Mouse (Mus musculus) hindbrain, embryonic 16.5 days (tissue): Measurements from ENCODE around the gene Flt3l. TPM values are rescaled to one million over a fixed set of nuclear protein-coding genes. Genes with fewer than 3 reads are reported as not detected.

Experiments
- ATAC-seq: fragments of 200-750 bp; cut with Nextera tagmentation; 2 replicates; pipeline ENCODE4 v1.8.0; 2017; ENCODE audit warnings: moderate TSS enrichment, moderate library complexity
- H3K27ac ChIP-seq: fragments of 300-500 bp; sonication (generic); 2 replicates; pipeline ENCODE4 v1.5.1; 2014; ENCODE audit warnings: low read depth, mild to moderate bottlenecking, control low read depth, low read length, moderate library complexity
- H3K27me3 ChIP-seq: fragments of 300-500 bp; sonication (generic); replicated peaks from 2 replicates; pipeline ENCODE4 v1.6.1; 2014; ENCODE audit warnings: low read length; ENCODE audit not compliant: control insufficient read depth, insufficient read depth
- H3K36me3 ChIP-seq: fragments of 300-500 bp; sonication (generic); 2 replicates; pipeline ENCODE4 v1.6.1; 2014; ENCODE audit warnings: mild to moderate bottlenecking, low read length, moderate library complexity, mixed read lengths; ENCODE audit not compliant: control insufficient read depth, insufficient read depth
- H3K4me1 ChIP-seq: fragments of 300-500 bp; sonication (generic); 2 replicates; pipeline ENCODE4 v1.6.1; 2014; ENCODE audit warnings: low read depth, low read length; ENCODE audit not compliant: control insufficient read depth, insufficient read depth
- H3K4me2 ChIP-seq: fragments of 300-500 bp; sonication (generic); 2 replicates; pipeline ENCODE4 v1.6.1; 2014; ENCODE audit warnings: mild to moderate bottlenecking, low read length, control low read depth, moderate library complexity
- H3K4me3 ChIP-seq: fragments of 300-500 bp; sonication (generic); 2 replicates; pipeline ENCODE4 v1.5.1; 2014; ENCODE audit warnings: mild to moderate bottlenecking, low read length, control low read depth, moderate library complexity
- H3K9ac ChIP-seq: fragments of 300-500 bp; sonication (generic); 2 replicates; pipeline ENCODE4 v1.6.1; 2014; ENCODE audit warnings: low read depth, mild to moderate bottlenecking, control low read depth, low read length, moderate library complexity
- H3K9me3 ChIP-seq: fragments of 300-500 bp; sonication (generic); 2 replicates; pipeline ENCODE4 v1.6.1; 2014; ENCODE audit warnings: mild to moderate bottlenecking, low read length, moderate library complexity; ENCODE audit not compliant: control insufficient read depth
- WGBS: fragments of 180-500 bp; shearing (Covaris S2); extraction: QIAGEN DNeasy Blood & Tissue Kit; methylation state at CpG from one replicate; pipeline ENCODE4 v1.1.7; 2014; 5-methylcytosine and 5-hydroxymethylcytosine counted together
- polyA plus RNA-seq: library from polyadenylated mRNA; unstranded; fragments of >200 nt; fragmentation: Nextera tagmentation; extraction: Ambion mirVana; gene quantifications from 2 replicates; pipeline ENCODE4 v1.2.1, GENCODE M21; 2015

Flt3l gene
- polyA plus RNA-seq, 1 experiment from 2014 or later = 2.8 TPM

DNA sequence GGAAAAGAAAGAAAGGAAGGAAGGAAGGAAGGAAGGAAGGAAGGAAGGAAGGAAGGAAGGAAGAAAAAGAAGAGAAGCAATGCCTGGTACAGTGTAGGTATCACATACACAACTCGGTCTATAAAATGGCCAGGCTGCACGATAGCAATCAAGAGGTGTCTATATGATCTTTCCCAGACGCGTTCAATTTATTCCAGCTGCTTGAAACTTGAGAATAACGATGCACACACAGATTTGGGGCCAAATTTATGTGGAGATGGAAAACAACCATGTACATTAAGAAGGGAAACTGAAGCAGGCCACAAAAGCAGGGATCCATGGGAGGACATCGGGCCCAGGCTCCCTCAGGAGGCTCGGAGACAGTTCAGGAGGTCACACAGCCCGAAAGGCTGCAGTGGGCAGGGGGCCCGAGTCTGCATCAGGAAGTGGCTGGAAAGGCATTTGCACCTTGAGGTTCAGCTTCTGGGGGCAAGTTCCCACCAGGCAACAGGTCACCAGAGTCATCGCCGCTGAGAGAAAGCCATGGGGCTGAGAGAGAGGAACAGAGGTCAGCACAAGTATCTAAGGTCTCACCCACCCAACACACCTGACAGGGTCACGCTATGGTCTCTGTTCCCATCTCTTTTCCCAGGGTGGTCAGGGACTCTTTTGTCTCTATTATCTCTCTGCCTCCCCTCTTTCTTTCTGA lies 43.3 kb downstream of the Flt3l start:
- peaks cover 5% of the 10 kb centered on the region for H3K4me1 ChIP-seq
- no peak overlapping the region for H3K4me3 ChIP-seq
- 59% methylated on average over 12 of the region's 12 CpGs for WGBS
- no peak overlapping the region for H3K9ac ChIP-seq
- H3K4me2 ChIP-seq = no peak overlapping the region
- H3K36me3 ChIP-seq = no peaks in the 10 kb centered on the region
- H3K9me3 ChIP-seq = no peaks in the 10 kb centered on the region
- no peak overlapping the region for H3K27ac ChIP-seq
- H3K27me3 ChIP-seq = no peaks in the 10 kb centered on the region
- ATAC-seq = no peak

- Histone ChIP-seq H3K4me1 (peaks cover 5% of the 10 kb centered on the region), H3K36me3 (no peaks in the 10 kb centered on the region), H3K4me3 (peak within 1 kb of the TSS; percentile 41), H3K27ac (0 out of 2 replicates have a peak within 1 kb of the TSS, but pooled peaks have one; percentile 9), H3K9ac (peak within 1 kb of the TSS; percentile 63), H3K4me2 (peak within 1 kb of the TSS; percentile 73), H3K27me3 (no peaks in the 10 kb centered on the region), H3K9me3 (no peaks in the 10 kb centered on the region)
- WGBS = 0% methylated on average over 16 of the region's 16 CpGs
- peak; percentile 96 for ATAC-seq
These were observed 44.2 kb downstream of the Flt3l start, which contains the start of gene Rcn3 for GRCm38 (mm10) chr7:45092048-45092447. Rcn3 (minus strand) TSS chr7:45092221.

- H3K27ac ChIP-seq = 0 out of 2 replicates have a peak overlapping the region, but pooled peaks have one; percentile 9
- 15% methylated on average over 35 of the region's 35 CpGs for whole genome bisulfite sequencing
These were observed 44.9 kb downstream of the Flt3l start for GRCm38 (mm10) chr7:45091001-45091990.

DNA sequence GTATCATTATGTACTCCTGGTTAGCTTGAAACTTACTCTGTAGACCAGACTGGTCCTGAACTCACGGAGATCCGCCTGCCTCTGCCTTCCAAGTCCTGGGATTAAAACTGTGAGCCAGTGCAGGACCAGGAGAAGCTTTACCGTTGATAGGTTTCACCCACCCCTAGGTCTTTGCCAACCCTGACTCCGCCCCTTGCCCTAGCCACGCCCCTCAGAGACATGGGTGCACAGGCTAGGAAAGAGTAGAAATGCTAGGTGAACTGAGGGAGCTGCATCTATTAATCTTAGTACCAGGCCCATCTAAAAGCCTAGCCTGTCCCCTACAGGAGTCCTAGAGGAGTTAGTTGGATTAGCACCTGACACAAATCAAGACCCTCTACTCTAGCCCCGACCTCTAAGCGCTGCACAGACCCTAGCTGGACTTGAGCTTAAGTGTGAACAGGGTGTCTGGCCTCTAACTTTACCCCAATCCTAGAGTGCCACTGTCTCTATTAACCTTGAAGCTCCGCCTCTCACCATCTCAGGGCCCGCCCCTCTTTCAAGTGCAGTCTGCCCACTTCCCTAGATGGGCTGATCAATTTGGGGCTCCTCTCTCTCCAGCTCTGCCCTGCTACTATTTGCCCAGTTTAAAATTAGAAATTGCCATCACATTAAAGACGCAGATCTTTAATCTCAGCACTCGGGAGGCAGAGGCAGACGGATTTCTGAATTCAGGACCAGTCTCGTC lies 45.8 kb downstream of the Flt3l start:
- H3K27me3 ChIP-seq = no peaks in the 10 kb centered on the region
- 84% methylated on average over 13 of the region's 13 CpGs for WGBS
- H3K9ac ChIP-seq = no peak overlapping the region
- H3K4me3 ChIP-seq = no peak overlapping the region
- H3K4me2 ChIP-seq = no peak overlapping the region
- H3K36me3 ChIP-seq = no peaks in the 10 kb centered on the region
- peaks cover 5% of the 10 kb centered on the region for H3K4me1 ChIP-seq
- H3K9me3 ChIP-seq = no peaks in the 10 kb centered on the region
- no peak overlapping the region for H3K27ac ChIP-seq
- ATAC-seq = no peak

More at GRCm38 (mm10) chr7:45091001-45091990, 44.9 kb downstream of the Flt3l start:
- Histone ChIP-seq H3K4me1 (peaks cover 5% of the 10 kb centered on the region), H3K36me3 (no peaks in the 10 kb centered on the region), H3K9me3 (no peaks in the 10 kb centered on the region), H3K9ac (peak overlapping the region; percentile 63), H3K4me2 (peak overlapping the region; percentile 73), H3K4me3 (peak overlapping the region; percentile 41), H3K27me3 (no peaks in the 10 kb centered on the region)
- ATAC-seq = peak; percentile 29; the same call in 1 of the 2 replicates

DNA sequence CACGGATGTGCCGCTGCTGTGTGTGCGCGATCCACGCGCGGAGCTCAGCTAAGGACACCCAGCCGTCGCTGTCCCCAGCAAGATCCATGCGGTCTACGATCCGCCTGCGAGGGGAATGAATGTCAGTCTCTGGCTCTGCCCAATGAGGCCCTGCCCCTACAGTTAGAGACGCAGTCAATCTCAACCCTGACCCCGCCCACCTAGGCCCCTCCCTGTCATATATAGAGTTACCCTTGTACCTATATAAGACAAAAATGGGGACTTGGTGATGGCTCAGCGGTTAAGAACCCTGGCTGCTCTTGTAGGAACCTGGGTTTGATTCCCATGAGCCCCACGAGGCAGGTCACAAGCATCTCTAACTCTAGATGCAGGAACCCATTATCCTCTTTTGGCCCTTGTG lies 47.6 kb downstream of the Flt3l start:
- H3K9me3 ChIP-seq = no peaks in the 10 kb centered on the region
- H3K4me1 ChIP-seq = peaks cover 5% of the 10 kb centered on the region
- no peak overlapping the region for H3K27ac ChIP-seq
- no peak for ATAC-seq
- 94% methylated on average over 17 of the region's 17 CpGs for WGBS
- H3K36me3 ChIP-seq = no peaks in the 10 kb centered on the region
- H3K27me3 ChIP-seq = no peaks in the 10 kb centered on the region
- no peak overlapping the region for H3K4me2 ChIP-seq
- H3K4me3 ChIP-seq = no peak overlapping the region
- no peak overlapping the region for H3K9ac ChIP-seq

GRCm38 (mm10) chr7:45086084-45086483 lies 50.1 kb downstream of the Flt3l start:
- Histone ChIP-seq H3K36me3 (no peaks in the 10 kb centered on the region), H3K4me3 (no peak overlapping the region), H3K9ac (no peak overlapping the region), H3K9me3 (no peaks in the 10 kb centered on the region), H3K4me2 (no peak overlapping the region), H3K27me3 (no peaks in the 10 kb centered on the region), H3K4me1 (no peaks in the 10 kb centered on the region; the same call in 1 of the 2 replicates), H3K27ac (no peak overlapping the region)
- WGBS = 76% methylated on average over 4 of the region's 4 CpGs
- ATAC-seq = no peak

- Histone ChIP-seq H3K4me1 (peaks cover 2% of the 10 kb centered on the region; the same call in 1 of the 2 replicates), H3K27ac (no peak overlapping the region), H3K4me2 (no peak overlapping the region), H3K9me3 (no peaks in the 10 kb centered on the region), H3K9ac (no peak overlapping the region), H3K27me3 (no peaks in the 10 kb centered on the region), H3K4me3 (no peak overlapping the region), H3K36me3 (no peaks in the 10 kb centered on the region)
- 87% methylated on average over 21 of the region's 22 CpGs for WGBS
- no peak for ATAC-seq
These were observed 52.8 kb downstream of the Flt3l start for GRCm38 (mm10) chr7:45083300-45083890.

DNA sequence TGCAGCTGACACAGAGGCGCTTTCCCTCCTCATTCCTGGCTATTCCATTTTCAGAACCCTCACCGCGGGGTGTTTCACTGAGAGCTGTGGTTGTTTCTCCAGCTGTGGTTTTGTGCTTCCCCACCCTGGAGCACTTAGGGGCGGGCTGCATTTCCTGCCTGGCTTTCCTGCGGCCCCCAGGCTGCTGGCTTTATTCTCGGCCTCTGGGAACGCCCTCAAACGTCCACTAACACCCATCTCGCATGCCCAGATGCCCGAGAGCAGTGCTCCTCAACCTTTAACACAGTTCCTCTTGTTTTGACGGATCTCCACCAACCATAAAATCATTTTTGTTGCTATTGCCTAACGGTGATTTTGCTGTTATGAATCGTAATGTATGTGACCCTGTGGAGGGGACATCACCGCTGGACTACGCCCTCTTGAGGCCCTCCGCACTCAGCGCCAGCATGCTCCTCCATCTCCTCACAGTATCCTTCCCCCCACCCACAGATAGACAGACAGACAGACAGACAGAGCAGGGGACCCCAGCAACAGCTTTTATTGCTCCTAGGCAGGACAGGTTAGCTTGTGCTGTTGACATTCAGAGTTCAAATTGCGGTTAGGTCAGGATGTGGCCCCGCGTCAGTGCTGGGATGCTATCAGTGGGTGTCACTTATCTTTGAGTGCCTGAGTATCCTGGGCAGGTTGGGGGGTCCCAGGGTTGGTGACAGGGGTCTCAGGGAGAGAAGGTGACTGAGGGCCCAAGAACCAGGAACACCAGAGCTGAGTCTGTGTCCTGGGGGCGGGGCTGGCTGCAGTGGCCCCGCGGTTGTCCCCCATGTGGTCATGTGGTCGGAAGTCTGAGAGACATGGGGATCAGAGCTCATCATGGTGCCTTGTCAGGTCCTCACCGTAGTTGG lies 53.6 kb downstream of the Flt3l start:
- Histone ChIP-seq H3K27ac (peak overlapping the region; percentile 46), H3K4me2 (no peak overlapping the region), H3K36me3 (peaks cover 2% of the 10 kb centered on the region; the same call in 1 of the 2 replicates), H3K9me3 (no peaks in the 10 kb centered on the region), H3K27me3 (no peaks in the 10 kb centered on the region), H3K9ac (no peak overlapping the region; the same call in 1 of the 2 replicates), H3K4me1 (peaks cover 2% of the 10 kb centered on the region; the same call in 1 of the 2 replicates), H3K4me3 (no peak overlapping the region)
- no peak for ATAC-seq
- 67% methylated on average over 25 of the region's 25 CpGs for WGBS
